Mouse (Mus musculus) embryo, embryonic 9.5 days (tissue): ENCODE measurements around the gene Wnk2.

Experiments
- DNase-seq: peaks from one replicate; pipeline ENCODE4 v3.0.0-alpha.2; 2017; ENCODE audit errors: extremely low spot score

Gene Wnk2

GRCm38 (mm10) chr13:49147858-49148226, at the start of gene Wnk2:
Wnk2 (minus strand) TSS chr13:49148014.
- DNase-seq: peak; percentile 67

- no peak for DNase-seq
Measured at GRCm38 (mm10) chr13:49196766-49197165, 49.0 kb upstream of the Wnk2 start.

GRCm38 (mm10) chr13:49196211-49196610, 48.4 kb upstream of the Wnk2 start:
- no peak for DNase-seq

GRCm38 (mm10) chr13:49195651-49196050, 47.8 kb upstream of the Wnk2 start:
- DNase-seq: no peak

GRCm38 (mm10) chr13:49194811-49195210, 47.0 kb upstream of the Wnk2 start:
- no peak for DNase-seq

GRCm38 (mm10) chr13:49193650-49194049, 45.8 kb upstream of the Wnk2 start:
- no peak for DNase-seq

GRCm38 (mm10) chr13:49192156-49192855, 44.5 kb upstream of the Wnk2 start:
- no peak for DNase-seq

- DNase-seq: no peak
Measured at GRCm38 (mm10) chr13:49191673-49192035, 43.8 kb upstream of the Wnk2 start.

GRCm38 (mm10) chr13:49190876-49191672, 43.3 kb upstream of the Wnk2 start:
- no peak for DNase-seq

GRCm38 (mm10) chr13:49189970-49190870, 42.4 kb upstream of the Wnk2 start:
- DNase-seq: no peak

GRCm38 (mm10) chr13:49188966-49189360, 41.1 kb upstream of the Wnk2 start:
- DNase-seq: no peak

- no peak for DNase-seq
Measured at GRCm38 (mm10) chr13:49188219-49188965, 40.6 kb upstream of the Wnk2 start.

- peak; percentile 80 for DNase-seq
Measured at GRCm38 (mm10) chr13:49187288-49188218, 39.7 kb upstream of the Wnk2 start, which contains the start of gene Ninj1. Ninj1 (plus strand) TSS chr13:49187485.

GRCm38 (mm10) chr13:49186798-49187287, 39.0 kb upstream of the Wnk2 start:
- no peak for DNase-seq

GRCm38 (mm10) chr13:49183646-49184045, 35.8 kb upstream of the Wnk2 start:
- no peak for DNase-seq

- DNase-seq: no peak
Measured at GRCm38 (mm10) chr13:49183161-49183560, 35.3 kb upstream of the Wnk2 start.

- DNase-seq: no peak
Measured at GRCm38 (mm10) chr13:49181411-49181984, 33.7 kb upstream of the Wnk2 start.

GRCm38 (mm10) chr13:49180691-49181090, 32.9 kb upstream of the Wnk2 start:
- no peak for DNase-seq

- no peak for DNase-seq
Measured at GRCm38 (mm10) chr13:49180274-49180673, 32.5 kb upstream of the Wnk2 start.
